ENCODE assay signal across 10 mouse cellular contexts in the genomic region with DNA sequence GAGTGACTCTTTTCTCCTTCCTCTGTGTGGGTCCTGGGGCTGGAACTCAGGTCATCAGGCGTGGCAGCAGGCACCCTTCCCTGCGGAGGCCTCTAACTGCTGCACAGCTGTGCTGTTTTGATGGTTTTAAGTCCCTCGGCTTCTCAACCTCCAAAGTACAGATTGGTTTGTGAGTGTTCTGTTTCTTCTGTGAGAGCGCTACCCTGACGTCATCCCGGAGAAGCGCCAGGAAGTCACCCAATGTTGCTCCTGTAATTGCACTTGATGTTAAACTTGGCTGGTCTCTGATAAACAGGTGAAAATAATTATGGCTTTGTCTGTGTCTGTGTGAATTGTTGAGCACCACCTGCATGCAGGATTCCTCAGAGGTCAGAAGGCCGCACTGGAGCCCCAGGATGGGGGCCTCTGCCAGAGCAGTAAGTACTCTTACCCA. TPM values are rescaled to one million over a fixed set of nuclear protein-coding genes. Genes with fewer than 3 reads are reported as not detected.
DNase-seq lines count a peak whose midpoint lies in the region; ATAC-seq and TF ChIP-seq lines count a peak whose summit lies in the region.
"Had no signal": no experiment of that assay in that cellular context is flagged by ENCODE, and none has a peak within 500 bp of the region (broad histone marks: within the 10 kb centered on the region; RNA-seq: fewer than 3 reads in every experiment).

No protein-coding gene starts in this region.

- no peak for ATAC-seq in hindbrain, postnatal 0 days

- DNase-seq in CD8-positive naive resting alpha-beta T cell, adult 2 months (ENCODE audit: low read depth in 2 of 2, low spot score in 2 of 2): peak; percentile 59 to 63
- DNase-seq in embryonic facial prominence, embryonic 10.5 days (ENCODE audit: low spot score): peak; percentile 38
- peak; percentile 41 to 46 for DNase-seq in heart, postnatal 10 days
- DNase-seq in lung, postnatal 14 days: peak; percentile 32
- no peak for DNase-seq in hindbrain, postnatal 0 days (ENCODE audit: low spot score)
- no peak for DNase-seq in frontal cortex, postnatal 14 days (ENCODE audit: low spot score in 2 of 2)
- no peak for DNase-seq in layer of hippocampus, postnatal 25 days (ENCODE audit: extremely low spot score in 1 of 2, low spot score in 1 of 2)
- no peak for DNase-seq in retina, postnatal 1 day
- DNase-seq: adrenal gland, postnatal 25 days had no signal

- no peak overlapping the region for H3K4me3 ChIP-seq in embryonic facial prominence, embryonic 10.5 days
- H3K4me3 ChIP-seq in hindbrain, postnatal 0 days (ENCODE audit: low read length): no peak overlapping the region

- peaks cover 11% of the 10 kb centered on the region for H3K4me1 ChIP-seq in embryonic facial prominence, embryonic 10.5 days
- H3K4me1 ChIP-seq in hindbrain, postnatal 0 days (ENCODE audit: insufficient read depth, low read length): no peaks in the 10 kb centered on the region

- no peak for TF ChIP-seq CTCF in hindbrain, postnatal 0 days (IDR thresholded peaks at IDR 0.05; ENCODE audit: low read depth)

- H3K9ac ChIP-seq in hindbrain, postnatal 0 days (replicated peaks; ENCODE audit: low read length): no peak overlapping the region
- H3K9ac ChIP-seq: hindbrain, embryonic 14.5 days had no signal

- WGBS in embryonic facial prominence, embryonic 10.5 days: 59% methylated on average over 8 of the region's 8 CpGs
- 71% methylated on average over 8 of the region's 8 CpGs for WGBS in hindbrain, postnatal 0 days

- intact Hi-C loops in heart, postnatal 10 days (cut with DNase I): no loop called here

- no peaks in the 10 kb centered on the region for H3K36me3 ChIP-seq in embryonic facial prominence, embryonic 10.5 days (replicated peaks)
- no peaks in the 10 kb centered on the region for H3K36me3 ChIP-seq in hindbrain, postnatal 0 days (ENCODE audit: insufficient read depth, low read length)

- H3K27ac ChIP-seq in embryonic facial prominence, embryonic 10.5 days (replicated peaks): peak overlapping the region; percentile 63
- H3K27ac ChIP-seq in hindbrain, postnatal 0 days: no peak overlapping the region
- H3K27ac ChIP-seq: hindbrain, embryonic 14.5 days had no signal

- H3K4me2 ChIP-seq in hindbrain, postnatal 0 days (ENCODE audit: low read depth, low read length): no peak overlapping the region
- H3K4me2 ChIP-seq: hindbrain, embryonic 14.5 days had no signal

- H3K9me3 ChIP-seq in embryonic facial prominence, embryonic 10.5 days: no peaks in the 10 kb centered on the region
- no peaks in the 10 kb centered on the region for H3K9me3 ChIP-seq in hindbrain, postnatal 0 days (ENCODE audit: low read length)

- no peaks in the 10 kb centered on the region for H3K27me3 ChIP-seq in embryonic facial prominence, embryonic 10.5 days (replicated peaks; ENCODE audit: low read depth, poor library complexity, severe bottlenecking)
- no peaks in the 10 kb centered on the region for H3K27me3 ChIP-seq in hindbrain, postnatal 0 days (ENCODE audit: insufficient read depth, low read length)

RNA-seq across cellular contexts. Expression of a gene that starts 31.4 kb away (rescaled TPM):
- 6.0 and 6.5 TPM in 2 replicates for polyA plus RNA-seq in embryonic facial prominence, embryonic 10.5 days (2016; fragmentation: Nextera tagmentation; extraction: Ambion mirVana)
- total RNA-seq in heart, postnatal 10 days (2021): 10 to 100 TPM; 17.9 to 20.8 TPM
- total RNA-seq in hindbrain, postnatal 0 days (2014; rRNA removed): 38.5 and 42.6 TPM in 2 replicates
- 15.7 and 16.3 TPM in 2 replicates for polyA plus RNA-seq in hindbrain, postnatal 0 days (2015; fragmentation: Nextera tagmentation; extraction: Ambion mirVana)
- 10 to 100 TPM; 30.1 to 34.8 TPM for total RNA-seq in layer of hippocampus, postnatal 25 days (2021)

RNA-seq across cellular contexts. Expression of a gene that starts 51.0 kb away (rescaled TPM):
- 94.6 and 95.3 TPM in 2 replicates for polyA plus RNA-seq in embryonic facial prominence, embryonic 10.5 days (2016; fragmentation: Nextera tagmentation; extraction: Ambion mirVana)
- total RNA-seq in heart, postnatal 10 days (2021): 10 to 100 TPM; 55.8 to 59.1 TPM
- 39.3 and 57.2 TPM in 2 replicates for total RNA-seq in hindbrain, postnatal 0 days (2014; rRNA removed)
- 26.1 and 28.8 TPM in 2 replicates for polyA plus RNA-seq in hindbrain, postnatal 0 days (2015; fragmentation: Nextera tagmentation; extraction: Ambion mirVana)
- 10 to 100 TPM; 23.0 to 25.5 TPM for total RNA-seq in layer of hippocampus, postnatal 25 days (2021)

Comparison
In these comparisons a context has a peak if more than half of its experiments do, and no peak if none do; other contexts are left out.
1. DNase-seq: peak in CD8-positive naive resting alpha-beta T cell, adult 2 months (2 of 2), embryonic facial prominence, embryonic 10.5 days (single experiment), heart, postnatal 10 days (2 of 2) and lung, postnatal 14 days (single experiment); none in hindbrain, postnatal 0 days (single experiment), frontal cortex, postnatal 14 days (0 of 2), layer of hippocampus, postnatal 25 days (0 of 2) and retina, postnatal 1 day (single experiment).